Mouse (Mus musculus): Measurements from ENCODE around the gene Pcbp4. TPM values are rescaled to one million over a fixed set of nuclear protein-coding genes. Genes with fewer than 3 reads are reported as not detected.

Pcbp4 gene
- polyA plus RNA-seq, 1 experiment from 2014 or later: 61.8 TPM

DNA sequence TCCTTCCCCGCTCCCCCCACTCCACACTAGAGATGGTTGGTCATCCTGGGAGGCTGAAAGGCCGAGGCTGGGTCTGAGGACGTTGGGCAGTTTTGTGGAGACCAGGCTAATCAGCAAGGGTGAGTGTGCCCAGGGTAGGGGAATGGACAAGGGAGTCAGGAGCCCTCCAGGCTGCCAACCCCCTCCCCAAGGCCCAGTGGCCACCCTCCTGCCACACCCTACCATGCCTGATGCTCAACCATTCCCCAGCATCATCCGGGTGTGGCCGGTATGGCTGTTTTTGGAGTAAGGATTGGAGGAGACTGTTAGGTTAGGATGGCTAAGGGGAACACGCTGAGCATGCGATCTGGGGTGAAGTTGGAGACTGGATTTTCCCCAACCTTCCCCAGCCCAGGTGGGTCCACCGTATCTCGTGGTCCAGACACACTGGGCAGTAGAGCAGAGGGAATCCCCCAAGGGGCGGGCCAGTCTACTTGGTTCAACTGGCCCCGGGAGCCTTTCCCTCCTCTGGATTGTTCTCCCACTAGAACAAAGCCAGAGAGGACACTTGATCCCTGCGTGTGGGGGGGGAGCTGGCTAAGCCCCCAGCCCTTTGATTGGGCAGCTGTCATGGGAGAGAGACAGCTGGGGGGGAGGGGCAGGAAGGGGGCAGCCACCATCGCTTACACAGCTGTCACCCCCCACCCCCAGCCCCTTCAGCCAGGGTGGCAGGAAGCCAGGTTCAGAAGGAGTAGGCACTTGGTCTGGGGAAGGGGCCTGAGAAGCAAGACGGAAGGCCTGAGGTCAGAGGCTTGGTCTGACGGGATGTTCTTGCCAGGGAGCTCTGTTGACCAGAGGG is 3.5 kb downstream of the Pcbp4 start:
- whole genome bisulfite sequencing: 36% methylated on average over 15 of the region's 15 CpGs
- H3K4me1 ChIP-seq (replicated peaks): peaks cover 62% of the 10 kb centered on the region

DNA sequence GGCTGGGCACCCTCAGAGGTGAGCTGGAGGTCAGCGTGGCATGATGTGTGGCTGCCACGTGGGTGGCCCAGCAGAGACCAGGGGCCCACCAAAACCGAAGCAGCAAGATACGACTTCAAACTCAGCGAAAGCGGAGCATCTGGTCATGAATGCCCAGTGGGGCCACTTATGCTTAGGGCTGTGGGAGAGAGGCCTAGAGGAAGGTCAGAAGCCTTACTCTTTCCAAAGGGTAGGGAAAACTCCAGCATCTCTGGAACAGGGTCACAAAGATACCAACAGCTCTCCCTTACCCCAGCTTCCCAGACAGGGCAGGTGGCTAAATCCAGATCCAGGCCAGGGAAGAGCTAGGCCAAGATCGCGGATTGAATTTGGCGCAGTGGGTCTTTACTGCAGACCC is 4.1 kb downstream of the Pcbp4 start:
- Histone ChIP-seq H3K4me1 (replicated peaks) (peaks cover 62% of the 10 kb centered on the region), H3K4me3 (0 out of 2 replicates have a peak overlapping the region, but pooled peaks have one; percentile 4), H3K9ac (peak overlapping the region; percentile 32; the same call in 1 of the 2 replicates), H3K27me3 (no peaks in the 10 kb centered on the region), H3K4me2 (peak overlapping the region; percentile 95), H3K9me3 (replicated peaks) (no peaks in the 10 kb centered on the region), H3K36me3 (peaks cover 20% of the 10 kb centered on the region), H3K27ac (peak overlapping the region; percentile 62)
- ATAC-seq (replicated peaks; ENCODE audit: insufficient number of reproducible peaks, insufficient read depth, low FRiP score, low read depth): no peak
- 52% methylated on average over 9 of the region's 9 CpGs for WGBS

More for the DNA sequence above, 3.5 kb downstream of the Pcbp4 start:
- Histone ChIP-seq H3K9ac (peak overlapping the region; percentile 32; the same call in 1 of the 2 replicates), H3K27me3 (no peaks in the 10 kb centered on the region), H3K4me2 (peak overlapping the region; percentile 95), H3K27ac (peak overlapping the region; percentile 62), H3K4me3 (0 out of 2 replicates have a peak overlapping the region, but pooled peaks have one; percentile 4), H3K36me3 (peaks cover 14% of the 10 kb centered on the region), H3K9me3 (replicated peaks) (no peaks in the 10 kb centered on the region)
- ATAC-seq (replicated peaks; ENCODE audit: insufficient number of reproducible peaks, insufficient read depth, low FRiP score, low read depth): no peak

DNA sequence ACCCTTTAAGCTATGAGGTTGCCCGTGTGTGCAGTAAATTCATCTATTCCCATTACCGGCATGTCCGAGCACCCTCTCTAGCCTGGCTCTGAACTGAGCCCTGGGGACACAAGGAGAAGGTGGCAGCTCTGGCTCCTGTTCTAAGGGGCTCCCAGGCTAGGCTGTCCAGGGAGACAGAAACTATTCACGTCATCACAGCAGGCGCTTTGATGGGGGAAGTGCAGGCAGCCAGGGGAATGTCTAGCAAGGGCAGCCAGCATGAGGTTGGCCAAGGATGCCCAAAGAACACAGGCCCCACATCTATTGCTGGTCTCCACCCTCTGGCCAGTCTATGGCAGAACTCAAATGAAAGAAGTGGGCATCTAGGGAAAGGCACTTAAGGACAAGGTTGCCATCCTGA is 4.8 kb downstream of the Pcbp4 start:
- no peak overlapping the region for H3K4me2 ChIP-seq
- H3K9me3 ChIP-seq (replicated peaks): no peaks in the 10 kb centered on the region
- 0 out of 2 replicates have a peak overlapping the region, but pooled peaks have one; percentile 62 for H3K27ac ChIP-seq
- no peak overlapping the region for H3K9ac ChIP-seq
- no peaks in the 10 kb centered on the region for H3K27me3 ChIP-seq
- peaks cover 24% of the 10 kb centered on the region for H3K36me3 ChIP-seq
- H3K4me1 ChIP-seq (replicated peaks): peaks cover 55% of the 10 kb centered on the region
- 65% methylated on average over 5 of the region's 5 CpGs for WGBS
- no peak overlapping the region for H3K4me3 ChIP-seq
- no peak for ATAC-seq (replicated peaks; ENCODE audit: insufficient number of reproducible peaks, insufficient read depth, low FRiP score, low read depth)

- H3K36me3 ChIP-seq: peaks cover 35% of the 10 kb centered on the region
- H3K4me1 ChIP-seq (replicated peaks): peaks cover 48% of the 10 kb centered on the region
- peaks cover 10% of the 10 kb centered on the region; the same call in 1 of the 2 replicates for H3K27me3 ChIP-seq
- no peaks in the 10 kb centered on the region for H3K9me3 ChIP-seq (replicated peaks)
- WGBS: 64% methylated on average over 15 of the region's 15 CpGs
- no peak overlapping the region for H3K4me3 ChIP-seq
- ATAC-seq (replicated peaks; ENCODE audit: insufficient number of reproducible peaks, insufficient read depth, low FRiP score, low read depth): no peak
- no peak overlapping the region for H3K27ac ChIP-seq
- H3K9ac ChIP-seq: no peak overlapping the region
- H3K4me2 ChIP-seq: no peak overlapping the region
These were observed 6.9 kb downstream of the Pcbp4 start for GRCm38 (mm10) chr9:106459946-106460345.

GRCm38 (mm10) chr9:106460401-106461025 is 7.4 kb downstream of the Pcbp4 start:
- no peak overlapping the region for H3K4me2 ChIP-seq
- H3K4me3 ChIP-seq: no peak overlapping the region
- H3K9ac ChIP-seq: no peak overlapping the region
- peaks cover 48% of the 10 kb centered on the region for H3K4me1 ChIP-seq (replicated peaks)
- no peak for ATAC-seq (replicated peaks; ENCODE audit: insufficient number of reproducible peaks, insufficient read depth, low FRiP score, low read depth)
- 76% methylated on average over 18 of the region's 18 CpGs for WGBS
- H3K27ac ChIP-seq: no peak overlapping the region
- H3K9me3 ChIP-seq (replicated peaks): no peaks in the 10 kb centered on the region
- H3K27me3 ChIP-seq: peaks cover 10% of the 10 kb centered on the region; the same call in 1 of the 2 replicates
- peaks cover 35% of the 10 kb centered on the region for H3K36me3 ChIP-seq

- Histone ChIP-seq H3K27ac (no peak overlapping the region), H3K4me3 (no peak overlapping the region), H3K27me3 (peaks cover 13% of the 10 kb centered on the region; the same call in 1 of the 2 replicates), H3K9ac (no peak overlapping the region), H3K9me3 (replicated peaks) (no peaks in the 10 kb centered on the region), H3K4me1 (replicated peaks) (peaks cover 48% of the 10 kb centered on the region), H3K4me2 (no peak overlapping the region), H3K36me3 (peaks cover 35% of the 10 kb centered on the region)
- WGBS: 87% methylated on average over 9 of the region's 9 CpGs
- no peak for ATAC-seq (replicated peaks; ENCODE audit: insufficient number of reproducible peaks, insufficient read depth, low FRiP score, low read depth)
These were observed 7.9 kb downstream of the Pcbp4 start for GRCm38 (mm10) chr9:106461026-106461415.

GRCm38 (mm10) chr9:106461641-106462429 is 8.7 kb downstream of the Pcbp4 start:
- H3K4me3 ChIP-seq: no peak overlapping the region
- peaks cover 40% of the 10 kb centered on the region for H3K4me1 ChIP-seq (replicated peaks)
- H3K36me3 ChIP-seq: peaks cover 35% of the 10 kb centered on the region
- no peak overlapping the region for H3K9ac ChIP-seq
- ATAC-seq (replicated peaks; ENCODE audit: insufficient number of reproducible peaks, insufficient read depth, low FRiP score, low read depth): no peak
- no peak overlapping the region for H3K4me2 ChIP-seq
- 88% methylated on average over 16 of the region's 16 CpGs for WGBS
- H3K27ac ChIP-seq: no peak overlapping the region
- no peaks in the 10 kb centered on the region for H3K9me3 ChIP-seq (replicated peaks)
- H3K27me3 ChIP-seq: peaks cover 15% of the 10 kb centered on the region; the same call in 1 of the 2 replicates

DNA sequence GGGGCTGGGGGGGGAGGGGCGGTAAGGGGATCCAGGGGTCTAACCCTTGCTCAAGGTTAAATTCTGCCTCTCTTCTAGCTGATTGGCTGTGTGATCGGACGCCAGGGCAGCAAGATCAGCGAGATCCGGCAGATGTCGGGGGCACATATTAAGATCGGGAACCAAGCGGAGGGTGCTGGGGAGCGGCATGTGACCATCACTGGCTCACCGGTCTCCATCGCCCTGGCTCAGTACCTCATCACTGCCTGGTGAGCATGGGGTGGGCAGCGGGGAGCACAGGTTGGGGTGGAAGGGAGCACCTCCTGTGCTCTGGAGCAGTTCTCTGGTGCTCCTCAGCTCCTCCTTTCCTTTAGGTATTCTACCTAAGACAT is 9.3 kb downstream of the Pcbp4 start:
- no peak overlapping the region for H3K9ac ChIP-seq
- peaks cover 35% of the 10 kb centered on the region for H3K36me3 ChIP-seq
- no peaks in the 10 kb centered on the region for H3K9me3 ChIP-seq (replicated peaks)
- H3K4me2 ChIP-seq: no peak overlapping the region
- 94% methylated on average over 12 of the region's 12 CpGs for WGBS
- ATAC-seq (replicated peaks; ENCODE audit: insufficient number of reproducible peaks, insufficient read depth, low FRiP score, low read depth): no peak
- H3K27ac ChIP-seq: no peak overlapping the region
- peaks cover 17% of the 10 kb centered on the region; the same call in 1 of the 2 replicates for H3K27me3 ChIP-seq
- H3K4me3 ChIP-seq: no peak overlapping the region
- peaks cover 34% of the 10 kb centered on the region for H3K4me1 ChIP-seq (replicated peaks)

DNA sequence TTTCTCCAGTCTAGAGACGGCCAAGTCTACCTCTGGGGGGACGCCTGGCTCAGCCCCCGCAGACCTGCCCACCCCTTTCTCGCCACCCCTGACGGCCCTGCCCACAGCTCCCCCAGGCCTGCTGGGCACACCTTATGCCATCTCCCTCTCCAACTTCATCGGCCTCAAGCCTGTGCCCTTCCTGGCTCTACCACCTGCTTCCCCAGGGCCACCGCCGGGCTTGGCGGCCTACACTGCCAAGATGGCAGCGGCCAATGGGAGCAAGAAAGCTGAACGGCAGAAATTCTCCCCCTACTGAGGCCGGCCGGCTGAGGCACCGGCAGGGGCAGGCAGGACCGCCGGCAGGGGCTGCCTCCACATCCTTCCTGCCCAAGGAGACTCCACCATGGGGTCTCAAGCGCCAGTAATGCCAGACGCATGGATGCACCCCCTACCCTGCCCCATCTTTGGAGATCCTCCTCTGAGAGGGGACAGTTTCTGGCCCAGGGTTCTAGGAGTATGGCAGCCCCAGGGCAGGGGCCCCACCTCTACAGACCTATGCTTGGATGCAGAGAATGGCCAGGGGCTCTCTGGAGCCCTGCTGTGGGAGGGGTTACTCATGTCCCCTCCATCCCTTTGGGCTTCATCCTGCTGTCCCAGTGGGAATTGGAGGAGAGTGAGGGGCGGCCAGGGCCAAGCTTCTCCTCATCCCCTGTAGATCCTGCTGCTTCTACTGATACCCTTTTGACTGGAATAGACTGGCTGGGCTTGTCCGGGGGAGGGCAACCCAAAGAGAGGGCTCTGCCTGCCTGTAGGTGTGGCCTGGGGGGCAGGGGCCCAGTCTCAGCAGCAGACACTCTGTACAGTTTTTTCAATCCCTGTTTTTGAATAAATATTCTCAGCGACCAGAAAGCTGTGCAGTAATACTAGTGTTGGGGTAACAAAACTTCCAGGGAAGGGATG is 10.3 kb downstream of the Pcbp4 start:
- Histone ChIP-seq H3K27ac (no peak overlapping the region), H3K4me1 (replicated peaks) (peaks cover 24% of the 10 kb centered on the region), H3K27me3 (peaks cover 17% of the 10 kb centered on the region; the same call in 1 of the 2 replicates), H3K4me3 (no peak overlapping the region), H3K9ac (no peak overlapping the region), H3K36me3 (peaks cover 35% of the 10 kb centered on the region), H3K4me2 (no peak overlapping the region), H3K9me3 (replicated peaks) (no peaks in the 10 kb centered on the region)
- no peak for ATAC-seq (replicated peaks; ENCODE audit: insufficient number of reproducible peaks, insufficient read depth, low FRiP score, low read depth)
- 83% methylated on average over 21 of the region's 21 CpGs for WGBS

DNA sequence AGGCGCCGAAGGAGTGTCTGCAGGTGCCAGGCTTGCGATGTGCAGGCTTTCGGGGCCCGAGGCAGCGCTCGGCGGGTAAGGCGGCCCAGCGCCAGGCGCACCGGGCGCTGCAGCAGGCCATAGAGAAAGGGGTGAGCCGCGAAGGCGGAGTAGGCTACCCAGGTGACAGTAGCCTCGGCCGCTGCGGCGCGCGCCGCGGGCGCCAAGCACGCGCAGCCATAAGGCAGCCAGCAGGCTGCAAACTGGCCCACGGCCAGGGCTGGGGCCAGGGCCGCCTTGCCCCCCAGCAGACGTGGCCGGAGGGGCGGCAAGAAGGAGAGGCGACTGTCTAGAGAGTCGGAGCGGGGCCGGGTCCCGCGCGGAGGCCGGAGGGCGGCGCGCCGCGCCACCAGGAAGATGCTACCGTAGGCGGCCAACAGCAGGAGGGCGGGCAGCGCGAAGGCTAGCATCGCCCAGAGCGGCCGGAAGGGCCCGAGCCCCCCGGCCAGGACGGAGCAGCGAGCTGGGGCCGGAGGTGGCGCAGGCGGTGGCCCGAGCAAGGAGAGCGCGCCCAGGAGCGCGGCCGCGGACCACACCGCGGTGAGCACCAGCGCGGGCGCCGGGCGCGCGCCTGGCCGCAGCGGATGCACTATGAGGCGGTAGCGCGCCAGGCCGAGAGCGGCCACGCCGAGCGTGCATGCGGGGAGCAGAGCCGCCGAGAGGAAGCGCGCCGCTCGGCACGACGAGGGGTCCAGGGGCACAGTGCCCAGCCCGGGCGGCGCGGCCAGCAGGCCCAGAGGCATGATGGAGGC is 11.9 kb downstream of the Pcbp4 start:
- H3K27ac ChIP-seq: peak overlapping the region; percentile 41
- H3K9me3 ChIP-seq (replicated peaks): no peaks in the 10 kb centered on the region
- ATAC-seq (replicated peaks; ENCODE audit: insufficient number of reproducible peaks, insufficient read depth, low FRiP score, low read depth): peak; percentile 63
- H3K4me1 ChIP-seq (replicated peaks): peaks cover 23% of the 10 kb centered on the region
- peak overlapping the region; percentile 58 for H3K9ac ChIP-seq
- 2% methylated on average over 99 of the region's 99 CpGs for WGBS
- peaks cover 33% of the 10 kb centered on the region for H3K36me3 ChIP-seq
- peak overlapping the region; percentile 99 for H3K4me2 ChIP-seq
- H3K4me3 ChIP-seq: peak overlapping the region; percentile 61
- H3K27me3 ChIP-seq: peaks cover 17% of the 10 kb centered on the region; the same call in 1 of the 2 replicates
